Mouse (Mus musculus) testis, adult 2 months (tissue): ENCODE data around the gene Zbtb37. TPM values are rescaled to one million over a fixed set of nuclear protein-coding genes. Genes with fewer than 3 reads are reported as not detected.

ENCODE experiments used
- H3K27ac ChIP-seq: fragments of 200-500 bp; 2 replicates; pipeline ENCODE4 v1.5.1; 2012; ENCODE audit warnings: low read depth, low read length; ENCODE audit not compliant: control insufficient read depth, insufficient read depth
- H3K27me3 ChIP-seq: fragments of 200-500 bp; 2 replicates; pipeline ENCODE4 v1.6.1; 2012; ENCODE audit warnings: mild to moderate bottlenecking, low read length, moderate library complexity; ENCODE audit not compliant: control insufficient read depth, insufficient read depth
- H3K36me3 ChIP-seq: fragments of 200-500 bp; 2 replicates; pipeline ENCODE4 v1.6.1; 2012; ENCODE audit warnings: mild to moderate bottlenecking, low read length; ENCODE audit not compliant: control insufficient read depth, insufficient read depth
- H3K4me1 ChIP-seq: fragments of 200-500 bp; 2 replicates; pipeline ENCODE4 v1.6.1; 2012; ENCODE audit warnings: low read length; ENCODE audit not compliant: control insufficient read depth, insufficient read depth
- H3K4me3 ChIP-seq: fragments of 200-500 bp; 2 replicates; pipeline ENCODE4 v1.5.1; 2012; ENCODE audit warnings: low read depth, mild to moderate bottlenecking, low read length, moderate library complexity, mixed read lengths; ENCODE audit not compliant: control insufficient read depth
- CTCF ChIP-seq: fragments of 200-500 bp; IDR thresholded peaks from 2 replicates; pipeline ENCODE4 v1.5.1; 2012; ENCODE audit warnings: low read depth, mild to moderate bottlenecking, inconsistent platforms, low read length, moderate library complexity; ENCODE audit not compliant: control insufficient read depth, insufficient read depth, insufficient replicate concordance
- POLR2A ChIP-seq: fragments of 200-500 bp; IDR thresholded peaks from 2 replicates; pipeline ENCODE4 v1.6.1; 2012; ENCODE audit warnings: low read depth, mild to moderate bottlenecking, inconsistent platforms, low read length, moderate library complexity; ENCODE audit not compliant: control insufficient read depth
- polyA plus RNA-seq: library from polyadenylated mRNA; depleted of rRNA; stranded (reverse); fragments of >200 nt; gene quantifications from 2 replicates; pipeline ENCODE4 v1.2.3, GENCODE M21; 2012; rRNA removed

Zbtb37 gene
- polyA plus RNA-seq, 1 experiment, result 2.4 TPM

DNA sequence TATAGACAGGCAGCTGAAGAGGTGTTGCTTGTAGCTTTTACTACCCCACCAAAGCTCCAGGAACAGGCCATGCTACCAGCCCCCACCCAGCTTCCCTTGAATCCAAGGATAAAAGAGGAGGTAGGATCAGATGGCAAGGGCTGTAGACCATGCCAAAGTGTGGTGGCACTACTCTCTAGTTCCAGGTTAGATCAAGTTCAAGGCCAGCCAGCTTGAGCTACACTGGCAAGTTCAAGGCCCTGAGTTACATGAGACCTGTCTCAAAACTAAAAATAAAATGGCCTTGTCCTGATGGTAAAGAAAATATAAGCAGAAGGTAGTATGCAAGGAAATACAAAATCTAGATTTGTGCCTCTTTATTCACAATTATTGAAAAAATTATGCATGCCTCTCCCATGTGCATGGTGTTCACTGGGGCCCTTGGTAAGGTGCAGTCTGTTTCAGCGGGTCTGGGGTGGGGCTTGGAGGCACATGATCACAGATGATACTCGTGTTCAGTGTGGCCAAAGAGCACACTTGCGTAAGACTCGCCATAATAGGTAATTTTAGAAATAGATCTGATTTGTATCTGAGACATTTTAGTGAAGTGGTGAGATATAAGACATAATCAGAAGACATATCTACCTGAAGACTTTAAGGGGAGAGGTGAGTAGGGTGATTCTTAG lies 56.4 kb downstream of the Zbtb37 start, which contains the start of gene Serpinc1:
Gene Serpinc1 (plus strand): TSS at position 515 of the 665 bp plus-strand sequence.
- no peaks in the 10 kb centered on the region for H3K4me1 ChIP-seq
- H3K27ac ChIP-seq, result no peak within 1 kb of the TSS
- no peaks in the 10 kb centered on the region for H3K27me3 ChIP-seq
- TF ChIP-seq POLR2A (no peak), CTCF (no peak)
- H3K36me3 ChIP-seq, result no peaks in the 10 kb centered on the region; the same call in 1 of the 2 replicates
- no peak within 1 kb of the TSS for H3K4me3 ChIP-seq

GRCm38 (mm10) chr1:160968643-160969042 lies 66.0 kb downstream of the Zbtb37 start:
- H3K27me3 ChIP-seq, result no peaks in the 10 kb centered on the region
- H3K4me3 ChIP-seq, result no peak overlapping the region
- H3K27ac ChIP-seq, result no peak overlapping the region
- peaks cover 2% of the 10 kb centered on the region for H3K36me3 ChIP-seq
- no peaks in the 10 kb centered on the region for H3K4me1 ChIP-seq
- TF ChIP-seq POLR2A, result no peak
- no peak for TF ChIP-seq CTCF

DNA sequence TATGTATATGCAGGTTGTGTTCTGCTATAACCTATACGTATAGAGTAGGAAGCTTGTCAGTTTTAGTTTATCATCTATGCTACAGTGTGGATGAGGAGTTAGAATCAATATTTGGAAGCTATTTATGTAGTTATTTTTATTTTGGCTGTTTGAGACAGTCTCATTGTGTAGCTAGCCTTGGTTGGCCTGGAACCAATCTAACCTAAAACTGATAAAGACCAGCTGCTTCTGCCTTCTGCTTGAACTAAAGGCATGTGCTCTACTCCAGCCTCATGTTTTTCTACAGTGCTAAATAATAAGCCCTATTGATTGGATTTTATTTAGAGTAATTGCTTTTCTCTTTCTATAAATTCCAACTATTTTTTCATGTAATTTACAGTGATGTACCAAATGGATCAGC lies 67.4 kb downstream of the Zbtb37 start:
- Histone ChIP-seq H3K27me3 (no peaks in the 10 kb centered on the region), H3K4me1 (no peaks in the 10 kb centered on the region), H3K4me3 (no peak overlapping the region), H3K27ac (no peak overlapping the region), H3K36me3 (peaks cover 2% of the 10 kb centered on the region)
- TF ChIP-seq CTCF (no peak), POLR2A (no peak)

GRCm38 (mm10) chr1:160963199-160963598 lies 71.5 kb downstream of the Zbtb37 start:
- no peaks in the 10 kb centered on the region for H3K4me1 ChIP-seq
- H3K27ac ChIP-seq, result no peak overlapping the region
- no peak overlapping the region for H3K4me3 ChIP-seq
- H3K27me3 ChIP-seq, result no peaks in the 10 kb centered on the region
- TF ChIP-seq CTCF (no peak), POLR2A (no peak)
- peaks cover 2% of the 10 kb centered on the region for H3K36me3 ChIP-seq

Other genes with a start within 250 kb of the Zbtb37 start
- 12.0 and 14.2 TPM in 2 replicates for gene Rabgap1l, start 241.6 kb downstream of the Zbtb37 start, polyA plus RNA-seq
- 34.6 and 34.7 TPM in 2 replicates for gene Rc3h1, start 128.4 kb downstream of the Zbtb37 start, polyA plus RNA-seq
- 0.69 and 1.3 TPM in 2 replicates for gene Serpinc1, start 56.3 kb downstream of the Zbtb37 start, polyA plus RNA-seq
- gene Dars2, start 35.8 kb upstream of the Zbtb37 start, polyA plus RNA-seq, result 6.3 and 8.0 TPM in 2 replicates
- gene Cenpl, start 35.9 kb upstream of the Zbtb37 start, polyA plus RNA-seq, result 5.5 and 5.7 TPM in 2 replicates
- 4.4 and 6.1 TPM in 2 replicates for gene Klhl20, start 96.7 kb upstream of the Zbtb37 start, polyA plus RNA-seq
- 22.4 and 28.8 TPM in 2 replicates for gene Ankrd45, start 107.8 kb upstream of the Zbtb37 start, polyA plus RNA-seq
- gene Tex50, start 124.5 kb upstream of the Zbtb37 start, polyA plus RNA-seq, result 52.4 and 66.8 TPM in 2 replicates
- gene Prdx6, start 216.4 kb upstream of the Zbtb37 start, polyA plus RNA-seq, result 115 and 129 TPM in 2 replicates